Mouse (Mus musculus) cerebellum, adult 11 months (tissue): Measurements from ENCODE around the gene Myadml2.
A peak's percentile ranks its signal among the peaks of the same experiment; 100 is the strongest.

Source experiments
- DNase-seq: peaks from one replicate; pipeline ENCODE4 v3.0.0; 2022

The Myadml2 gene

DNA sequence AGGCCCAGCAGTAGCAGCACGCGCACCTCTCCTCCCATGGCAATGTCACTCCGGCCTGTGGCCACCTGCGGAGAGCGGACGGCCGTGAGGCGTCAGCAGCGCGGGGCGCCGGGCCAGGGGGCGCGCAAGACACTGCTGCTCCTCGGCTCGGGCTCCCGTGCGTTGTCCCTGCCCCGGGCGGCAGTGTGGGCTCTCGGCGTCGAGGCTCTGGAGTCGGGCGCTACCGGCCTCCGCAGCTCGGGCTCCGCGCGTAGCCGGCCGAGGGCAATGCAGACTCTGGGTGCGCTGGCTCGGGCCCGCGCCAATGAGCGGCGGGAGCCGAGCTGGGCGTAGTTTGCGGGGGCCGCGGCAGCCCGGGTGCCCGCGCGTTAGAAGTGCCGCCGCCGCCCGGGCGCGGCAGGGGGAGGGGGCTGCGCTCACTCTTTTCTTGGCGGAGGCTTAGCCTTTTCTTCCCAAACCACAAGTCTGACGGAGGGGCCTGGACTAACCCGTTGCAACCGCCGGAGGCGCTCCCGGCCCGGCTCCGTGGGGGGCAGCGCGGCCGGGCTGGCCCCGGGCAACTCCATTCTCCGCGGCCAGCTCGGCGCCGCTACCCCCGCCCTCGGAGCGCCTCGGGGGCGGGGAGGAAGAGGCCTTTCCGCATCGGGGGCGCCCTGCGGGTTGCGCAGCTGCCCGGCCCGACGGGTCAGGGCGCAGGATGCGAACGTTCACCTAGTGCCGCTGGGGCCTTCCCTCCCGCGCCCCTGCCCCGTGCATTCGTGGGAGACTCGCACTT lies 12.5 kb upstream of the Myadml2 start:
- no peak for DNase-seq

DNA sequence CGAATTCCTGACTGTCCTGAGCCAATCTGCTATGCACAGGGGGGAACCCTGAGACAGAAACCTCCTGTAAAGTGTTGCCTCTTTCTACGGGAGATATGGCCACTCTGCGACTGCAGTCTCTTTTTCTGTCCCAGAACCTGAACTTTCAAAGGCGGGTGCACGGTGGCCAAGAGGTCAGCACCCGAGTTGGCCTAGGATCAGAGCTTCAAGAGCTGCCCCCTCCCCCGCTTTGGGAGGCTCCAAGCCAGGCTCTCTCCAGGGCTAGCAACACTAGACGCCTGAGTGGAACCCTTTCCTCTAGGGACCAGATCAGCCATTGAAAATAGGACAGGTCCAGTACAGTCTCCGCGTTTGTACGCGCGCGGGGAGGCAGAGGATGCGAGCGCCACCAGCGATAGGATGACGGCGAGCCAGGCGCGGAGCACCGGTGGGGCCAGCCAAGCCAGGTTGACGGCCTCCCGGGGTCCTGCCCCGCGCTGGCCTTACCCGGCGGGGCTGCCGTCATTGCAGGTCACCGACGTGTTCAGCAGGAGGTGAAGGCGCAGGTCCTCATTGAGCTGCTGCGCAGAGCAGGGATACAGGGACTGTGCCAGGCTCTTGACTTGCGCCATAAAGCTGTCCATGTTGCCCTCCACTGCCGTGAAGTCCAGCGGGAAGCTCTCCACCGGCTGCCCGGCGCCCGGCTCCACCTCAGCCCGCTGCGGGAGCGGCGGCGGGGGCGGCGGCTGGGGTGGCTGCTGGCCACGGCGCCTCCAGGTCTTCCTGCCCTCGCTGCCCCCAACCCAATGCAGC lies 11.7 kb upstream of the Myadml2 start:
- no peak for DNase-seq

DNA sequence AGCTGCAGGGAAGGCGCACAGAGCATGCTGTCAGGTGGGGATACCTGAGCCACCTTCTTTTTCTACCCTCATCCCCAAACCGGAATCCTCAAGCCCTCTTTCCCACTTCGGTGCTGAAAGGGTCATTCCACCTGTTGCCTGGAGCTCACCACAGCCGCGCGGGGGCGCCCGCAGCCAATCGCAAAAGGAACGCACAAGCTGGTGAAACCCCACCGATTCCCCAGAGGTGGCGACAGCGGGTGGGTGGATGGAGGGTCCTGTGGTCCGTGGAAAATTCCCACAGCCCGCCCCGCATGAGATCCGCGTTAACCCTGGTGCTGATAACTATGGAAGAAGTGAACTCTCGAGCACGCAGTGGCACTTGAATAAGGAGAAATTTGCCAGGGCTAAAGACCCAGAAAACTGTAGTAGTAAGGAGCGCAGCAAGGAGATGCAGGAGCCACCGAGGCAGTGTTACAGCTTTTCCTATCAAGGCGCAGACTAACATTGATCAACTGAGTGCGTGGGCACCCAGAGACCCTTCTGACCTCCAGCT lies 11.0 kb upstream of the Myadml2 start:
- peak; percentile 45 for DNase-seq

DNA sequence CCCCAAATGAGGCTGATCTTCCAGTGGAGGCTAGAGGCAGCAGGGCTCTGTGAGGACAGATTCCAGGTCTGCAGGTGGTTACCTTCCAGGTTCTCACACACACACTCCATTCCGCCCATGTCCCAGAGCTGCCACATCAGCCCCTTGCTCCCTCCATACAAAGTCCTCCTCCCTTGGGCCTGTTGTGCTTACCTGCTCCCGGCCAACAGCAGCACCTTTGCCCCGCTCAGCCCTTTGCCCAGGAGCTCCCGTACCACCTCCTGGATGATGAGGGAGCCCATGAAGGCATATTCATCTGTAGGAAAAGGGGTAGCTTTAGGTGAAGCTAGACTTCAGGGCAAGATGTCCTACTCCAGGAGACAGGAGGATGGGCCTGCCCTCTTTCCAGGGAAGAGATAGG lies 9.3 kb upstream of the Myadml2 start:
- no peak for DNase-seq

DNA sequence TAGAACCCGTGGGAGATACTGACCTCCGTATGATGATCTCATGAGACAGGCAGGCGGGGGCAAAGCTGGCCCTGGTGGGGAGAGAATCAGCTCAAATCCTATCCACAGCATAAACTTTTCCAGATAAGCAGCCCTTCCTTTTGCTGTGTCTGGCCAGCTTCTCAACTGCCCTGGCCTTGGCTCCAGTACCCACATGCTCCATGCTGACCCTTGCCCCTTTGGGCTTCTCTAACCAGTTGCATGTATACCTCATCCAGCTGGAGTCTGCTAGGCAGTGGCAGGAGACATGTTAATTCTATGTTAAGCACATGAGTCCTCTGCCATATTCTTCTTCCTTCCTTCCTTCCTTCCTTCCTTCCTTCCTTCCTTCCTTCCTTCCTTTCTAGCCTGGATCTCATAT lies 6.8 kb upstream of the Myadml2 start:
- no peak for DNase-seq

DNA sequence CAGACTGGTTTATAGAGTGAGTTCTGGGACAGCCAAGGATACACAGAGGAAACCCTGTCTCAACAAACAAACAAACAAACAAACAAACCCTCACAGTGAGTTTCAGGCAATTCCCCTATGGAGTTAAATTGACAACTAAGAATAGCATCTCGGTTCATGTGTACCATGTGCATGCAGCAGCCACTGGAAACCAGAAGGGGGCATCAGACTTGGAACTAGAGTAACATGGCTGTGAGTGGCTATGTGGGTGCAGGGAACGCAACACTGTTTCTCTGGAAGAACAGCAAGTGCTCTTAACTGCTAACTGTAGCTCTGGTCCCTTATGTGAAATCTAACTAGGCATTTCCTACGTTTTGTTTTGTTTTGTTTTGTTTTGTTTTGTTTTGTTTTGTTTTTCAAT lies 3.9 kb upstream of the Myadml2 start:
- DNase-seq = no peak

DNA sequence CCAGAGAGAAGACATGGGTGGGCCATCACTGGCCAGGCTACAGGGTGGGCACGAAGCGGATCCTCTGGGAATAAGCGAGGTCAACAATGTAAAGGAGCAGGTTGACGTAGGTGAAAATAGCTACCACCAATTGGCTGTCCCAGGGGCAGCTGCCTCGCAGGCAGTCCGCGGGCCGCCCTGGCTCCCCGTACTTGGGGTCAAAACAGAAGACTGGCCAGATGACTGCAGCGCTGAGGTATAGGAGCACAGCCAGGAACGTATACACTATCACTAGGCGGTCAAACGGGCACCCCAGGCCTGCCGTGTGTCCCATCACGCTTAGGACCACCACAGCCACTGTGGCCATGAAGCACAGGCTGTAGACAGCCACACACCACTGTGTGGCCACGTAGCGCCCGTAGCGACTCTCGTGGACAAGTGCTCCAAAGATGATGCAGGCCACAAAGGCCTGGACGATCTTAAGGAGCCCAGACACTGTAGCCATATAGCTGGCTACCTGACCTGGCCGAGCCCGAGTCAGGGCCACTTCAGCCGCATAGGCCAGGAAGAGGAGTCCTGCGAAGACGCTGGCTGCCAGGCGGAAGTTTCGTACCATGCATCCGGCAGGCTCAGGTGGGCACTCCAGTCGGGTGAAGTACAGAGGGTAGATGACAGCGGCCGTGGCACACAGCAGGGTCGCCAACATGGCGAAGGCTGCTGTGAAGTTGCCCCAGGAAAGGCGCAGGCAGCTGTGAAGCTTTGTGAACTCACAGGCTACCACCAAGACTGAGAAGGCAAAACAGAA lies 719 bp downstream of the Myadml2 start:
- no peak for DNase-seq

DNA sequence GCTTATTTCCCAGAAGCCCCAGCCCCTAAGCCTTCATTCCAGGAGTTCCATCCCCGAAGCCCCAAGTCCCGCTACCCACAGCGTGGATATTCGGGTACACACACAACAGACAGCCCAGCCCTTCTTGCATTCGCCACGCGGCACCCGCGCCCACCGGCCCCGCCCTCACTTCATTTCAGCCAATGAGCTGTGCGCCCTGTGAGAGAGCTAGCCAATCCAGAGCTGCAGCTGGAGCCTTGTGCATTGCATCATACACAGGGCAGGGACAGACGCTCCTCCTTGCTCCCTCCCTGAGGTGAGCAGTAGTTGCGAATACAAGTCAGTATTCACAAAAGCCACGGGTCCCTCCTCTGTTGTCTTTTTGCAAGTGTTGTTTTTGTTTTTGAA lies 4.4 kb downstream of the Myadml2 start, which contains the start of gene Pycr1:
TSS of gene Pycr1 (minus strand) at position 169 of the 387 bp plus-strand sequence.
- DNase-seq = peak; percentile 87

DNA sequence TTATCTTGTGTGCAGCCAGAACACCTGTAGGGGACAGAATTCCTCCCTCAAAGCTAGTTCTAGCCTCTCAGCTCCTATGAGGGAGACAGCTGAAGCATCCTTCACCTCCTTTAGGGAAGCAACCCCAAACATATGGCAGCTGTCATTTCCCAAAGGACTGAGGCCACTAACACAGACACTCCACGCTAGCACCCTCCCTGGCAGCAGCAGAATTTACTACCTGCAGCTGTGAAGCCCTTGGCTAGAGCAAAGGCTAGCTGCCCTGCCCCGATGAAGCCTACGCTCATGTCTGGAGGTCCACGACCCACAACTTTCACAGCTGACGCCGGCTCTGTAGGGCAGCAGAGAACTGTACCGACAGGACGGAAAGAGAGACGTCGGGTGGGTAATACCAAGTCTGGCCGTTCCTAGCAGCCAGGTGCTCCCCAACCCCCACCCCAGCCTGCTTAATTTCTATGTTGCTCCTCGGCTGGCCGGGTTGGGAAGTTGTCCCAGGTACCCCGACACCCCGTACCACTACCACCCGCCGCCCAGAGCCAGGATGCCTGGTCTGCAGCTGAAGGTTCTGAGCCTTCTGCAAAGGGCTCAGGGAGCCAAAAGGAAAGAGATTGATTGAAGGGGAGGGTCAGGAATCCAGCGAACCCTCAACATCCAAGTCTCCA lies 4.9 kb downstream of the Myadml2 start:
- DNase-seq = no peak

DNA sequence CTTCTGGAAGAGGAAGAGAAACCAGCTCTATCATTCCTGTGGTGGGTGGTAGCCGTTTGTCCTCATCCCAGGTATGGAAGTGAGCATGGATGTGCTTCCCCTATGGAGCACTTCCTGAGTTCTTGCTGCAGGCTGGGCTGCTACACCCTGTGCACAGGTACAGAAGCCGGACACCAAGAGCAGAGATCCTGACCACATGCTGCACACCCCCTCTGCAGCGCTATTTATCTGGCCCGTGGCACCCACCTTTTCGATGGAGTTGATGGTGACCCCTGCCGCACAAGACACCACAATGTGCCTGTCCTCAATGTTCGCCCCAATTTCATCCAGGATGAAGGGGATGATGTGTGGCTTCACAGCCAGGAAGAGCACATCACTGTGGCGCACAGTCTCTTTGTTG lies 6.1 kb downstream of the Myadml2 start:
- DNase-seq = no peak

DNA sequence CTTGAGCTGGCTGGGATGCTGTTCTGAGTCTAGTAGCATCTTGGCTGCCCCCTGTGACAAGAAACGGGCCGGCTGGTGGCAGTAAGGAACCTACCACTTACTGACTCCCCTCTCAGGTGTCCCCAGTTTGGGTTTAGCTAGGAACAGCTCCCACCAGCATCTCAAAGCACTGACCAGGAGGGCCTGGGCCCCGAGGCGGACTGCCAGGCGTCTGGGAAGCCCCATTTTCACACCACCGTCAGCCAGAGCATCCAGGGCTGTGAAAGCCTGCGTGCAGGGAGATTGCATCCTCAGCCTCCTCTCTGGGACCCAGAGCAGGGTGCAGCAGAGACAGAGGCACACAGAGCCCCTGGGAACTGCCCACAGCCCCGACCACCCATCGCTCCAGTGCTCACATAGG lies 6.7 kb downstream of the Myadml2 start:
- DNase-seq = no peak

DNA sequence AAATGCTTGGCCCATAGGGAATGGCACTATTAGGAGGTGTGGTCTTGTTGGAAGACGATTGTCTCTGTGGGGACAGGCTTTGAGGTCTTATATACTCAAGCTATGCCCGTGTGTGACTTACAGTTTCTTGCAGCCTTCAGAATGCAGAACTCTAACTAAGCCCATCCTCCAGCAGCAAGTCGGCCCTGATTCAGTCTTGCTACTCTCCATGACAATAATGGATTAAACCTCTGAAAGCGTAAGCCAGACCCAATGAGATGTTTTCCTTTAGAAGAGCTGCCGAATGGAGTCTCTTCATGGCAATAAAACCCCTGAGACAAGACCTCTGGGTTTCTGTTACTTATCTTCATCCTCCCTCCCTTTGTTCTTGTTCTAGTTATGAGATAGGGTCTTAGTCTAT lies 13.1 kb downstream of the Myadml2 start:
- no peak for DNase-seq

DNA sequence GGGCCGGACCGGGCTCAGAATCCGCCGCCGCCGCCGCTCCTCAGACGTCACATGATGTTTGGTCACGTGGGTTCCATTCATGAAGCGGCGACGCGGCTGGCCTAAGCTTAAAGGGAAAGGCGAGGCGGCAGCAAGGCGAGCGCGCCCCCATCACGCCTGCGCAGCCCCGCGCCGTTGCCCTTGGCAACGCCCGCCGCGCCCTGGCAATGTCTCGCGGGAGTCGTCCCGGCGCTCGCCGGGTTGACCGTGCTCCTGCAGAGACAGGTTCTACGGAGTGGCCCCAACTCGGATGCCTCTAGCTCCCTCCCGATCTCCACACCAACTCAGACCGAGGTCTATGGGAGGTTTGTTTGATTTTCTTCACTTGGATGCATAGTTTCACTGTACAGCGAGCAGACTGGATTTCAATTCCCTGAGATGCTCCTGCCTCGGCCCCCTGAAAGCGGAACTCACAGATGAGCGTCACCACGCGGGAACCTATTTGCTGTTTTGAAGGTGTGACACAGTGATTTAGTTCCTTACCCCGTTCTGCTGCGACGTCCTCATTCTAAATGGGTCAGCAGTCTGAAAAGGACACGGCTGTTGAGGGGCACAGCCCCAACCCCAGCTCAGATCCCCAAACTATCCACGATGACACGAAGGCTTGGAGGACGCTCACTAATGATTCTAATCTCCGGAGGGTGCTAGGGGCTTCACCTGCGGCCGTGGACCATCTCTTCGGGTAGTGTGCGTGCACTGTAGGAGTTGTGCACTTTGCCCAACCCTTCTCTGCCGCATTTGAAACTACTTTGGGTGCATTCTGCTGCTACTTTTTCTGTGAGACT lies 14.2 kb downstream of the Myadml2 start, which contains the start of gene Mafg:
TSS of gene Mafg (minus strand) at position 81 of the 824 bp plus-strand sequence.
- DNase-seq = peak; percentile 91

DNA sequence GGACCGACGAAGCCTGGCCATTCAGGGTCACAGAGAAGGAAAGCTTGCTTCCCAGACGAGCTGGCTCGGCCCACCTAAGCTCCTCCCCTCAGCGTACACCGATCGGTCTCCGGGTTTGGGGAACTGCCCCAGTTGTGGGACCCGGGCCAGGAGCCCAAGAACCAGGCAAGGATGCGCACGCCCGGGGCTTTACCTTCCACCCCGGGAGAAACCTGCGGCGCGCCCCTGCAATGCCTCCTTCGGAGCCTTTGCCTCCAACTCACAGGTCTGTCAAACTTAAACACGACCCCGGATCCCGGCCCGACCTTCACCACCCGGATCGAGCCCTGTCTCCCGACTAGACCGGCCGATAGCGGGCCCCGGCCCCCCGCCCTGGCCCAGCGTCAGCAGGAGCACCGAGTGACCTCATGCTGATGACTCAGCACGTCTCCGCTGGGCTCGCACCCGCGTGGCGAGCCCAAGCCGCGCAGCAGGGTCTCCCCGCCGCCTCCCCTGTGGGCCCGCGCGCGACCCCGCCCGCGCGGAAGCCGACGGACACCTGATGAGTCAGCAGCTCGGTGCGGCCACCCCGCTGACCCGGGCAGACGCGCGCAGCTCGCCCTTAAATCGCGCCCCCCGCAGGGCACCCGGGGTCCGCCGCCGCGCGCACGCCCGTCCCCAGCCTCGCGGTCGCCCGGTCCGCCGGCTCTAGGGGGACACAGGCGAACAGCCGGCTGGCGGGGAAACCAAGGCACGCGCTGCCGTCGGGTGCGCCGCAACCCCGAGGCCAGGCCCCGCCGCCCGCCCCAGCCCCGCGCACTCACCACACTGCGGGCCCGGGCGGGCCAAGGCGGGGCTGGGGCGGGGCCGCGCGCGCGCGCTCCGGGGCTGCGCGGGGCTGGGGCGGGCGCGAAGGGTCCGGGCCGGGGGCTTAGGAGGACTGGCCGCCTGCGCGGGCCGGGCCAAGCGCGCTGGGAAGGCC lies 15.1 kb downstream of the Myadml2 start:
- peak; percentile 70 for DNase-seq

DNA sequence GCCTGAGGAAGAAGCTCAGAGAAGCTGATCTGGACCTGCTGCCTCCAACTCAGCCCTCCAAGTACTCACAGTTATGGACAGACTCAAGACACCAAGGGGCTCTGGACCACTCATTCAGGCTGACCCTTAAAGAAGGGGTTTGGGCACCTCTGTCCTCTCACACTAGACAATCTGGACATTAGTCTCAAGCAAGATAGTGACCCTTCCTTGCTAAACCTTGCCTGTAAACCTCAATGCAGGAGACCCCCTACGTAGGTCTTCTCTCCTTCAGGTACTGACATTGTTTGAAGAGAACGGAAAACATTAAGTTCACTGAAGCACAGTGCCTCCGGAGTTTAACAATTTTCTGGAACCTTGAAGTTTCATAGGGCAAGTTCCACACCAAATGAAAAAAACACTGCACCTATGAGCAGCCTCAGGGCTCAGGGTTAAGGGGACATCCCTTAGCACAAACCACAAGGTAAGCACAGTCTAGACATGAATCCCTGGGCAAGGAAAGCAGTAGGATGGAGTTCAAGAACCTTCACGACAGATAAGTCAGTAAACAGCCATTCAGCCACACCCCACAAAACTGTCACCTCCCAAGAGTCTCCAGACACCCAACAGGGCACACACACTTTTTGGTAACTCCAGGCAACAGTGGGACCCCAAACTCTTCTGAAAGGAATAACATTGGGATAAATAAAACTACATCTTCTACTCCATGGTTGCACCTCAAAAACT lies 16.1 kb downstream of the Myadml2 start:
- no peak for DNase-seq

DNA sequence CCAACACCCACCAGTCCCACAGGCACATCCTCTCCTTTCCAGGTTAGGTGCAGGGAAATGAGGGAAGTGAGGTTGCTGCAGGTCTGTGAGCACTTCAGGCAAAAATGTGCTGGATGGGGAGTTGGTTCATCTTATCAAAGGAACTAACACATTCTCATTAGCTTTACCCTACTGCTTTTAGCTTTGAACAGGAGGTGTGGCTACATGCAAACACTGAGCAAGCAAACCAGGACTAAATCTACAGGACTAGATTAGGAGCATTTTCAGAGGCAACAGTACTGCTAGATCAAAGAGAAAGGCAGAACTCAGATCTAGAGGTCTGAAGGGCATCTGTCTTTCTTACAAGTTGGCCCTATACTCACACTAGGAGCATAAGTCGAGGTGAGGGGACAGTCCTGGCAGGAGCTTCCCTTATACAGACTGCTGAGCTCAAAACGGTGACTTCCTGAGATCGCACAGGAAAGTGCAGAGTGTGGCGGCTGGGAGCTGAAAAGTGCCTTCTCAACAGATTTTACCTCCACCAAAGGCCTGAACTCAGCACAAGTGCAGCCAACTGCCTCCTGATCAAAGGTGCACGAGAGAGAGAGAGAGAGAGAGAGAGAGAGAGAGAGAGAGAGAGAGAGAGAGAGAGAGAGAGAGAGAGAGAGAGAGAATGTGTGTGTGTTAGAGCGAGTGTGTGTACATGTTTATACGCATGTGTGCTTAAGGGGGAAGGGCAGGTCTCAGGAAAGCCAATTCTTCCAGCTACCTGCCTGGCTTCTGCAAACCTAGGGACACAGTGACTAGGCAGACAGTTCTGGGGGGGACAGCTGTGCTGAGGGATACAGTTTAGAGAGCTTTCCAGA lies 16.9 kb downstream of the Myadml2 start:
- no peak for DNase-seq

DNA sequence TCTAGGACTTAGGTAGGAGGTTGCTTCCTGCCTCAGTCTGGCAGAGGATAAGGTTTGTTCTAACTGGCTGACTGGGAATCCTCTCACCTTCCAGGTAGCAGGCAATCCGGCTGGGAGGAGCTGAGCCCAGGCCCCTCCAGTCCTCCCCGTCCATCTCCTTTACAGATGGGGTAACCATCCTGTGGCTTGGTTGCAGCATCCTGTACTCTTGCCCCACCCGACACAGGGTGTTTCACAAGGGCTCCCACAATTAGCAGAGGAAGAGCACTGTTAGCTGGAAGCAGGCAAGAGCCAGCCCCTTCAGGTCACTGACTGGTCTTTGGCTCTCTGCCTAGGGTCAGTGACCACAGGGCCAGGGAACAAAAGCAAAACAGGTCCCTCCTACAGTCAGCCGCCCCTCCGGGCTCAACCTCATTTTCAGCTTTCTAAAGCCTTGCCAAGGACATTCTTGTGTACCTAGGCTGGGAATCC lies 17.5 kb downstream of the Myadml2 start:
- no peak for DNase-seq

DNA sequence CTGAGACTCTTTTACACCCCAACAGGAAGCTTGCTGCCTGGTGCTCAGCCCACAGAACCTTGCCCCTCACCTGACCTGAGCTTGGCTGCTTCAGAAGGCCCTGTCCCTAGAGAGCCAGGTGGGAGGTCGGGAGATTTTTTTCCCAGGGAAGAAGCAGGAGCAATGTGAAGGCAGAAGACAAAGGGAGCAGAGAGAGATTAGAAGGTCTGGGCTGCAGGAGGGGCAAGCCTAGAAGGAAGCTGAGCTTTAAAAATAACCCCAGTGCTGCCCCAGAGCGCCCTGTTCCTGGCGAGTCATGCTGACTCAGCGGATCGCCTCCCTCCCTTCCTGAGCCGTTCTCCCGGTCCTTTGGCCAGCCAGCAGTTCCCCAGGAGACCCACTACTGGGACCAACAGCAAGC lies 18.0 kb downstream of the Myadml2 start:
- DNase-seq = no peak

DNA sequence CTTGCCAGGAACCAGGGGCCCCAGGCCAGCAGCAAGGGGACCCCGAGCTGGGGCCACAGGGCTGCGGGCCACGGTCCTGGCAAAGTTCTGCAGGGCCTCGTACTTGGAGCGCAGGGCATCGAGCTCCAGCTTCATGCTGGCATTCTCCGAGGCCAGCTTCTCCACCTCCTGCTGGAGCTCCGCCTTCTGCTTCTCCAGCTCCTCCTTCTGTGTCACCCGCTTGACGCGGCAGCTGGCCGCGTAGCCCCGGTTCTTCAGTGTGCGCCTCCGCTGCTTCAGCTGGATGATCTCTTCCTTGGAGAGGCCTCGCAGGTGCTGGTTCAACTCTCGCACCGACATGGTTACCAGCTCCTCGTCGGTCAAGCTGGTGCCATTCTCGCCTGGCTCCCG lies 18.6 kb downstream of the Myadml2 start:
- no peak for DNase-seq
